Mouse (Mus musculus) urinary bladder, postnatal 0 days (tissue): ENCODE results near the gene Glrx2. TPM values are rescaled to one million over a fixed set of nuclear protein-coding genes. Genes with fewer than 3 reads are reported as not detected.

Experiments used
- polyA plus RNA-seq: library from polyadenylated mRNA; unstranded; fragments of >200 nt; fragmentation: Nextera tagmentation; extraction: Ambion mirVana; gene quantifications from 2 replicates; pipeline ENCODE4 v1.2.1, GENCODE M21; 2015

The Glrx2 gene
- polyA plus RNA-seq = 111 and 132 TPM in 2 replicates

DNA sequence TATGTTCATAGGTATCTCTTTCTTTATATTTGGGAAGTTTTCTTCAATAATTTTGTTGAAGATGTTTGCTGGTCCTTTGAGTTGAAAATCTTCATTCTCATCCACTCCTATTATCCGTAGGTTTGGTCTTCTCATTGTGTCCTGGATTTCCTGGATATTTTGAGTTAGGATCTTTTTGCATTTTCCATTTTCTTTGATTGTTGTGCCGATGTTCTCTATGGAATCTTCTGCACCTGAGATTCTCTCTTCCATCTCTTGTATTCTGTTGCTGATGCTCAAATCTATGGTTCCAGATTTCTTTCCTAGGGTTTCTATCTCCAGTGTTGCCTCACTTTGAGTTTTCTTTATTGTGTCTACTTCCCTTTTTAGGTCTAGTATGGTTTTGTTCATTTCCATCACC lies at the start of gene Glrx2:
Glrx2 (plus strand) TSS at position 301 of the 400 bp plus-strand sequence.

DNA sequence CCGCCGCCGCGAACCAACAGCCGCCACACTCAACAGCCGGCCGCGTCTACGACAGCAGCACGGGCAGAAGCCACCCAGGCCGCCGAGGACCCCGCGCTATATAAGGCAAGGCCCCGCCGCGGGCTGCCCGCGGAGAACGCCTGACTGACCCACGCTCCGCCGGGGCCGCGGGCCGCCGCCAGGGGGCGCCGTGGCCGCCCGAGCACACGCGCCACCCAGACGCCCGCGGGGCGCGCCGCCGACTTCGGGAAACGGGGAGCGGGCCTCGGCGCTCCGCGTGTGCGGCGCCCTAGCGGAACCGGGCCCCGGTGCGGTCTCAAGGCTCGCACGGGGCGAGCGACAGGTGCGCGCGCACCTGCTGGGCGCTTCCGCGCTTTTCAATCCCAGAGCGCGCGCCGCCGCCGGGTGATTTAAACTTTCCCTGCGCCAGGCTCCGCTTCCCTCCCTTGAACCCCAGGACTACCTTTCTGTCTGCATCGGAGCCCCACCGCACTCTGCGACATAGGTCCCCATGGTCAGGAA lies 13.3 kb upstream of the Glrx2 start, which contains the start of gene Cdc73:
Cdc73 (minus strand) TSS at position 153 of the 522 bp plus-strand sequence.

DNA sequence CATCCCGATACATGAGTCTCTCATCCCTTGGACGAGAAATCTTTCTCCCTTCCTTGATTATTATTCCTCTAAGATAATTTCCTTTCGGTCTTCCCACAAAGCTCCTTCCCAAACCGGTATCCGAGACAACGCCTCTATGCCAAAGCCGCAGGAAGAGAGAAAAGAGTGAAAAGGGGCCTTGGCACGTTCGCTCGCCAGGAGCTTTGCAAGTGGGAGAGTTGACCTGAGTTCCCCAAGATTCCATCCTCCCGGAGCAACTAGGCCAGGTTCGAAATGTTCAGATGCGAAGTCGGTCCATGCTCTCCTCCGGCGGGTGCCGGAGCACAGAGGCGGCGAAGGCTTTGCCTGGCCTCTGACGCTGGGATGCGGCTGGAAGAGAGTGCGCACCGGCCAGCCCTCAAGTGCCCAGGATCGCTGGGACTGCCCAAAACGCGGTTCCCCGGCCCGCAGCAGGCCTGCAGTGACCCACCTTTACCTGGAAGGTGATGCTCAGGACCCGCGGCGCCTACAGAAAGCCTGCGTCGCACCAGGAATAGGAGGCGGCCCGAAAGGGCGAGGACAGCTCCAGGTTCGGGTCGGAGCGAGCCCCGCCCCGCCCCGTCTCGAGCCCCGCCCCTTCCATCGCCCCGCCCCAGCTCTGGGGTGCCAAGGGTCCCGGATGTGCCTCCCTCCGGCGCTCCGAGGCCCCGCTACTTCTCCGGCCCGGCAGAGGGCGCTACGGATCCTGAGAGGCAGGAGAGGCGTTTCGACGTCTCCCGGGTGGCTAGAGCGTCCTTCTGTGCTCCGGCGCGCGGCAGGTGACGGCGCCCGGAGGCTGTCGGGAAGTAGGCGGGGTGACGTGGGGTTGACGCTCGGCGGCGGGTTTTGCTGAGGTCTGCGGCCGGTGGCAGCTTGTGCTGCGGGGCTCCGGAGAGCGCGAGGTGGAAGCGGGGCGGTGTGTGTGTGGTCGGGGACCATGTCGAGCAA lies 60.6 kb downstream of the Glrx2 start, which contains the start of the genes Trove2 and Uchl5:
Trove2 (minus strand) TSS at position 623 of the 966 bp plus-strand sequence.
Uchl5 (plus strand) TSS at position 827 of the 966 bp plus-strand sequence.

Other genes with a start within 250 kb of the Glrx2 start
- 0.06 and 0.10 TPM in 2 replicates for gene B3galt2, start 75.7 kb upstream of the Glrx2 start, polyA plus RNA-seq
- gene Cdc73, start 13.4 kb upstream of the Glrx2 start, polyA plus RNA-seq = 13.6 and 17.4 TPM in 2 replicates
- 6.7 and 7.8 TPM in 2 replicates for gene Trove2, start 60.7 kb downstream of the Glrx2 start, polyA plus RNA-seq
- gene Uchl5, start 60.9 kb downstream of the Glrx2 start, polyA plus RNA-seq = 46.1 and 46.8 TPM in 2 replicates